Mouse (Mus musculus): ENCODE measurements at regions not wholly inside any gene's neighbourhood (a gene's known extent, or its start where the extent isn't known, plus 50 kb on each side); places are given as distances from the start of the nearest gene placed in this dataset.
A peak's percentile ranks its signal among the peaks of the same experiment; 100 is the strongest.
"Not testable (repeated sequence)": the region's sequence is repeated elsewhere in the genome, so short reads cannot be mapped to it uniquely, and the experiment has no call there.

- Histone ChIP-seq H3K9ac (no peak overlapping the region), H3K4me2 (no peak overlapping the region), H3K9me3 (no peaks in the 10 kb centered on the region), H3K4me3 (no peak overlapping the region), H3K36me3 (no peaks in the 10 kb centered on the region), H3K4me1 (replicated peaks) (peaks cover 20% of the 10 kb centered on the region), H3K27me3 (no peaks in the 10 kb centered on the region), H3K27ac (replicated peaks) (no peak overlapping the region)
- WGBS = 63% methylated on average over 5 of the region's 5 CpGs
- ATAC-seq (ENCODE audit: low read depth) = no peak
These were observed 199.7 kb upstream of the 1700056E22Rik start for GRCm38 (mm10) chr1:184233741-184234255.

GRCm38 (mm10) chr1:184222326-184222725, 188.2 kb upstream of the 1700056E22Rik start:
- ATAC-seq (ENCODE audit: low read depth) = no peak
- Histone ChIP-seq H3K36me3 (no peaks in the 10 kb centered on the region), H3K9me3 (no peaks in the 10 kb centered on the region), H3K9ac (no peak overlapping the region), H3K4me1 (replicated peaks) (no peaks in the 10 kb centered on the region), H3K27ac (replicated peaks) (no peak overlapping the region), H3K27me3 (no peaks in the 10 kb centered on the region), H3K4me2 (no peak overlapping the region), H3K4me3 (no peak overlapping the region)
- WGBS = 56% methylated on average over 2 of the region's 2 CpGs

GRCm38 (mm10) chr1:184221792-184222191, 187.7 kb upstream of the 1700056E22Rik start:
- H3K9me3 ChIP-seq = no peaks in the 10 kb centered on the region
- ATAC-seq (ENCODE audit: low read depth) = no peak

GRCm38 (mm10) chr1:184197272-184197671, 163.2 kb upstream of the 1700056E22Rik start:
- no peak overlapping the region for H3K9ac ChIP-seq
- ATAC-seq (ENCODE audit: low read depth) = no peak
- H3K4me1 ChIP-seq (replicated peaks) = no peaks in the 10 kb centered on the region
- WGBS = 93% methylated on average over 4 of the region's 4 CpGs
- H3K4me2 ChIP-seq = no peak overlapping the region
- H3K9me3 ChIP-seq = no peaks in the 10 kb centered on the region
- no peaks in the 10 kb centered on the region for H3K27me3 ChIP-seq
- H3K36me3 ChIP-seq = no peaks in the 10 kb centered on the region
- H3K4me3 ChIP-seq = no peak overlapping the region
- no peak overlapping the region for H3K27ac ChIP-seq (replicated peaks)

More at GRCm38 (mm10) chr1:184221792-184222191, 187.7 kb upstream of the 1700056E22Rik start:
- Histone ChIP-seq H3K9ac (no peak overlapping the region), H3K4me2 (no peak overlapping the region), H3K36me3 (no peaks in the 10 kb centered on the region), H3K27me3 (no peaks in the 10 kb centered on the region), H3K4me3 (no peak overlapping the region), H3K4me1 (replicated peaks) (no peaks in the 10 kb centered on the region), H3K27ac (replicated peaks) (no peak overlapping the region)
- 81% methylated on average over 3 of the region's 3 CpGs for WGBS

GRCm38 (mm10) chr1:184191325-184191724, 157.2 kb upstream of the 1700056E22Rik start:
- Histone ChIP-seq H3K27me3 (no peaks in the 10 kb centered on the region), H3K36me3 (no peaks in the 10 kb centered on the region), H3K4me1 (replicated peaks) (0 out of 2 replicates have a peak, but pooled peaks cover 4% of the 10 kb centered on the region), H3K4me2 (no peak overlapping the region), H3K27ac (replicated peaks) (no peak overlapping the region), H3K9ac (no peak overlapping the region), H3K4me3 (no peak overlapping the region), H3K9me3 (no peaks in the 10 kb centered on the region)
- 51% methylated on average over 3 of the region's 3 CpGs for WGBS
- ATAC-seq (ENCODE audit: low read depth) = no peak

GRCm38 (mm10) chr1:184187582-184187981, 153.5 kb upstream of the 1700056E22Rik start:
- ATAC-seq (ENCODE audit: low read depth) = no peak
- Histone ChIP-seq H3K27me3 (no peaks in the 10 kb centered on the region), H3K9ac (no peak overlapping the region), H3K27ac (replicated peaks) (no peak overlapping the region), H3K9me3 (no peaks in the 10 kb centered on the region), H3K4me3 (no peak overlapping the region), H3K4me1 (replicated peaks) (0 out of 2 replicates have a peak, but pooled peaks cover 4% of the 10 kb centered on the region), H3K4me2 (no peak overlapping the region), H3K36me3 (no peaks in the 10 kb centered on the region)

- H3K9me3 ChIP-seq = no peaks in the 10 kb centered on the region
- no peaks in the 10 kb centered on the region for H3K27me3 ChIP-seq
- H3K4me2 ChIP-seq = no peak overlapping the region
- H3K27ac ChIP-seq (replicated peaks) = no peak overlapping the region
- H3K4me1 ChIP-seq (replicated peaks) = no peaks in the 10 kb centered on the region
- no peak for ATAC-seq (ENCODE audit: low read depth)
- no peak overlapping the region for H3K9ac ChIP-seq
- H3K36me3 ChIP-seq = no peaks in the 10 kb centered on the region
- 94% methylated on average over 4 of the region's 4 CpGs for WGBS
- no peak overlapping the region for H3K4me3 ChIP-seq
These were observed 148.1 kb upstream of the 1700056E22Rik start for GRCm38 (mm10) chr1:184182163-184182562.

- not testable (repeated sequence) for H3K4me2 ChIP-seq; H3K9ac ChIP-seq; H3K36me3 ChIP-seq; H3K9me3 ChIP-seq; ATAC-seq (ENCODE audit: low read depth); H3K4me3 ChIP-seq; H3K27me3 ChIP-seq; H3K4me1 ChIP-seq (replicated peaks); H3K27ac ChIP-seq (replicated peaks)
- 63% methylated on average over 1 of the region's 1 CpGs for WGBS
These were observed 140.3 kb upstream of the 1700056E22Rik start for GRCm38 (mm10) chr1:184174416-184174815.

GRCm38 (mm10) chr1:184173739-184174138, 139.6 kb upstream of the 1700056E22Rik start:
- H3K36me3 ChIP-seq = no peaks in the 10 kb centered on the region
- ATAC-seq (ENCODE audit: low read depth) = no peak
- H3K27ac ChIP-seq (replicated peaks) = no peak overlapping the region
- no peak overlapping the region for H3K4me3 ChIP-seq
- H3K9ac ChIP-seq = no peak overlapping the region
- H3K4me1 ChIP-seq (replicated peaks) = 0 out of 2 replicates have a peak, but pooled peaks cover 7% of the 10 kb centered on the region
- no peaks in the 10 kb centered on the region for H3K9me3 ChIP-seq
- WGBS = 81% methylated on average over 6 of the region's 6 CpGs
- H3K27me3 ChIP-seq = no peaks in the 10 kb centered on the region
- H3K4me2 ChIP-seq = no peak overlapping the region

GRCm38 (mm10) chr1:184172986-184173385, 138.9 kb upstream of the 1700056E22Rik start:
- ATAC-seq (ENCODE audit: low read depth) = no peak
- Histone ChIP-seq H3K9ac (no peak overlapping the region), H3K27me3 (no peaks in the 10 kb centered on the region), H3K4me2 (no peak overlapping the region), H3K4me3 (no peak overlapping the region), H3K4me1 (replicated peaks) (0 out of 2 replicates have a peak, but pooled peaks cover 7% of the 10 kb centered on the region), H3K27ac (replicated peaks) (no peak overlapping the region), H3K9me3 (no peaks in the 10 kb centered on the region), H3K36me3 (no peaks in the 10 kb centered on the region)
- 84% methylated on average over 2 of the region's 2 CpGs for WGBS

GRCm38 (mm10) chr1:184171601-184172000, 137.5 kb upstream of the 1700056E22Rik start:
- no peaks in the 10 kb centered on the region for H3K9me3 ChIP-seq
- H3K36me3 ChIP-seq = no peaks in the 10 kb centered on the region
- 0 out of 2 replicates have a peak, but pooled peaks cover 7% of the 10 kb centered on the region for H3K4me1 ChIP-seq (replicated peaks)
- no peak overlapping the region for H3K9ac ChIP-seq
- H3K4me3 ChIP-seq = no peak overlapping the region
- no peak for ATAC-seq (ENCODE audit: low read depth)
- WGBS = 67% methylated on average over 7 of the region's 7 CpGs
- H3K27me3 ChIP-seq = no peaks in the 10 kb centered on the region
- H3K27ac ChIP-seq (replicated peaks) = no peak overlapping the region
- H3K4me2 ChIP-seq = no peak overlapping the region

GRCm38 (mm10) chr1:184170926-184171325, 136.8 kb upstream of the 1700056E22Rik start:
- WGBS = 90% methylated on average over 3 of the region's 3 CpGs
- ATAC-seq (ENCODE audit: low read depth) = no peak
- no peaks in the 10 kb centered on the region for H3K27me3 ChIP-seq
- no peak overlapping the region for H3K9ac ChIP-seq
- no peak overlapping the region for H3K4me3 ChIP-seq
- H3K4me2 ChIP-seq = no peak overlapping the region
- no peaks in the 10 kb centered on the region for H3K36me3 ChIP-seq
- no peak overlapping the region for H3K27ac ChIP-seq (replicated peaks)
- H3K9me3 ChIP-seq = no peaks in the 10 kb centered on the region
- H3K4me1 ChIP-seq (replicated peaks) = 0 out of 2 replicates have a peak, but pooled peaks cover 7% of the 10 kb centered on the region

- H3K9me3 ChIP-seq = no peaks in the 10 kb centered on the region
- H3K4me2 ChIP-seq = no peak overlapping the region
- 0 out of 2 replicates have a peak overlapping the region, but pooled peaks have one; percentile 2 for H3K27ac ChIP-seq (replicated peaks)
- H3K4me3 ChIP-seq = no peak overlapping the region
- no peaks in the 10 kb centered on the region for H3K36me3 ChIP-seq
- no peak for ATAC-seq (ENCODE audit: low read depth)
- no peak overlapping the region for H3K9ac ChIP-seq
- 86% methylated on average over 1 of the region's 1 CpGs for WGBS
- H3K27me3 ChIP-seq = no peaks in the 10 kb centered on the region
- 0 out of 2 replicates have a peak, but pooled peaks cover 7% of the 10 kb centered on the region for H3K4me1 ChIP-seq (replicated peaks)
These were observed 135.9 kb upstream of the 1700056E22Rik start for GRCm38 (mm10) chr1:184169967-184170366.

Data from neural tube, embryonic 13.5 days (tissue).